Mouse (Mus musculus): ENCODE measurements around the gene Pigg. TPM values are rescaled to one million over a fixed set of nuclear protein-coding genes. Genes with fewer than 3 reads are reported as not detected.

Pigg gene
- polyA plus RNA-seq, 1 experiment from 2014 or later: 2.7 TPM

- H3K9me3 ChIP-seq (ENCODE audit: control insufficient read depth, low read length): no peaks in the 10 kb centered on the region
- DNase-seq (ENCODE audit: low spot score) (no peak), ATAC-seq (ENCODE audit: low FRiP score) (no peak)
- H3K9ac ChIP-seq (ENCODE audit: low read depth, low read length): no peak overlapping the region
- H3K27me3 ChIP-seq (ENCODE audit: control insufficient read depth, insufficient read depth, low read length): no peaks in the 10 kb centered on the region
- H3K4me1 ChIP-seq (replicated peaks; ENCODE audit: control insufficient read depth, insufficient read depth, low read length): no peaks in the 10 kb centered on the region
- H3K4me3 ChIP-seq (ENCODE audit: low read depth, low read length): no peak overlapping the region
- H3K36me3 ChIP-seq (ENCODE audit: control insufficient read depth, insufficient read depth, low read length): no peaks in the 10 kb centered on the region
- H3K4me2 ChIP-seq (replicated peaks; ENCODE audit: low read depth, low read length): no peak overlapping the region
- no peak overlapping the region for H3K27ac ChIP-seq (ENCODE audit: low read depth, low read length)
- 87% methylated on average over 2 of the region's 2 CpGs for WGBS
Measured at GRCm38 (mm10) chr5:108385632-108386031, 73.2 kb downstream of the Pigg start.

GRCm38 (mm10) chr5:108386449-108386848, 74.0 kb downstream of the Pigg start:
- no peak overlapping the region for H3K9ac ChIP-seq (ENCODE audit: low read depth, low read length)
- no peak overlapping the region for H3K4me2 ChIP-seq (replicated peaks; ENCODE audit: low read depth, low read length)
- H3K27ac ChIP-seq (ENCODE audit: low read depth, low read length): no peak overlapping the region
- ATAC-seq (ENCODE audit: low FRiP score): no peak
- H3K4me3 ChIP-seq (ENCODE audit: low read depth, low read length): no peak overlapping the region
- no peaks in the 10 kb centered on the region for H3K27me3 ChIP-seq (ENCODE audit: control insufficient read depth, insufficient read depth, low read length)
- WGBS: 76% methylated on average over 4 of the region's 4 CpGs
- no peaks in the 10 kb centered on the region for H3K9me3 ChIP-seq (ENCODE audit: control insufficient read depth, low read length)
- no peaks in the 10 kb centered on the region for H3K36me3 ChIP-seq (ENCODE audit: control insufficient read depth, insufficient read depth, low read length)
- DNase-seq (ENCODE audit: low spot score): no peak
- H3K4me1 ChIP-seq (replicated peaks; ENCODE audit: control insufficient read depth, insufficient read depth, low read length): no peaks in the 10 kb centered on the region

GRCm38 (mm10) chr5:108388201-108388600, 75.8 kb downstream of the Pigg start, which contains the start of gene Pde6b:
TSS of gene Pde6b (plus strand) at chr5:108388391.
- Histone ChIP-seq H3K36me3 (ENCODE audit: control insufficient read depth, insufficient read depth, low read length) (no peaks in the 10 kb centered on the region), H3K9ac (ENCODE audit: low read depth, low read length) (no peak within 1 kb of the TSS), H3K9me3 (ENCODE audit: control insufficient read depth, low read length) (no peaks in the 10 kb centered on the region), H3K27me3 (ENCODE audit: control insufficient read depth, insufficient read depth, low read length) (no peaks in the 10 kb centered on the region), H3K27ac (ENCODE audit: low read depth, low read length) (no peak within 1 kb of the TSS), H3K4me1 (replicated peaks; ENCODE audit: control insufficient read depth, insufficient read depth, low read length) (no peaks in the 10 kb centered on the region), H3K4me2 (replicated peaks; ENCODE audit: low read depth, low read length) (no peak within 1 kb of the TSS), H3K4me3 (ENCODE audit: low read depth, low read length) (no peak within 1 kb of the TSS)
- no peak for ATAC-seq (ENCODE audit: low FRiP score)
- WGBS: 77% methylated on average over 7 of the region's 7 CpGs
- DNase-seq (ENCODE audit: low spot score): no peak

- Histone ChIP-seq H3K9me3 (ENCODE audit: control insufficient read depth, low read length) (no peaks in the 10 kb centered on the region), H3K4me1 (replicated peaks; ENCODE audit: control insufficient read depth, insufficient read depth, low read length) (no peaks in the 10 kb centered on the region), H3K4me3 (ENCODE audit: low read depth, low read length) (no peak overlapping the region), H3K4me2 (replicated peaks; ENCODE audit: low read depth, low read length) (no peak overlapping the region), H3K27ac (ENCODE audit: low read depth, low read length) (no peak overlapping the region), H3K36me3 (ENCODE audit: control insufficient read depth, insufficient read depth, low read length) (no peaks in the 10 kb centered on the region), H3K27me3 (ENCODE audit: control insufficient read depth, insufficient read depth, low read length) (no peaks in the 10 kb centered on the region), H3K9ac (ENCODE audit: low read depth, low read length) (no peak overlapping the region)
- WGBS: 81% methylated on average over 3 of the region's 3 CpGs
- ATAC-seq (ENCODE audit: low FRiP score) (no peak), DNase-seq (ENCODE audit: low spot score) (no peak)
Measured at GRCm38 (mm10) chr5:108389744-108390143, 77.3 kb downstream of the Pigg start.

Other genes with a start within 250 kb of the Pigg start
- gene Mtf2, start 246.9 kb upstream of the Pigg start, polyA plus RNA-seq (2014; fragmentation: Nextera tagmentation; extraction: Ambion mirVana): 151 and 155 TPM in 2 replicates
- gene Tmed5, start 180.0 kb upstream of the Pigg start, polyA plus RNA-seq (2014; fragmentation: Nextera tagmentation; extraction: Ambion mirVana): 27.3 and 35.0 TPM in 2 replicates
- 10.9 and 12.2 TPM in 2 replicates for gene Ccdc18, start 179.7 kb upstream of the Pigg start, polyA plus RNA-seq (2014; fragmentation: Nextera tagmentation; extraction: Ambion mirVana)
- 57.7 and 58.2 TPM in 2 replicates for gene Dr1, start 43.7 kb upstream of the Pigg start, polyA plus RNA-seq (2014; fragmentation: Nextera tagmentation; extraction: Ambion mirVana)
- 0.13 and 0.15 TPM in 2 replicates for gene Gm42517, start 55.3 kb downstream of the Pigg start, polyA plus RNA-seq (2014; fragmentation: Nextera tagmentation; extraction: Ambion mirVana)
- gene Pde6b, start 75.8 kb downstream of the Pigg start, polyA plus RNA-seq (2014; fragmentation: Nextera tagmentation; extraction: Ambion mirVana): 0.14 TPM in 1 of 2 replicates, not detected in the other
- gene Atp5k, start 121.8 kb downstream of the Pigg start, polyA plus RNA-seq (2014; fragmentation: Nextera tagmentation; extraction: Ambion mirVana): 364 and 390 TPM in 2 replicates
- not detected in 2 replicates for gene Mfsd7a, start 136.3 kb downstream of the Pigg start, polyA plus RNA-seq (2014; fragmentation: Nextera tagmentation; extraction: Ambion mirVana)
- 31.8 and 33.1 TPM in 2 replicates for gene Pcgf3, start 148.6 kb downstream of the Pigg start, polyA plus RNA-seq (2014; fragmentation: Nextera tagmentation; extraction: Ambion mirVana)
- 13.7 and 15.2 TPM in 2 replicates for gene Cplx1, start 237.4 kb downstream of the Pigg start, polyA plus RNA-seq (2014; fragmentation: Nextera tagmentation; extraction: Ambion mirVana)

All from hindbrain, embryonic 11.5 days (tissue).